20 mouse cellular contexts compared by ENCODE assay signal in genomic region chr7:27478561-27478960, GRCm38 (mm10). TPM values are rescaled to one million over a fixed set of nuclear protein-coding genes. Genes with fewer than 3 reads are reported as not detected.
A peak's percentile ranks its signal among the peaks of the same experiment; 100 is the strongest.
DNase-seq lines count a peak whose midpoint lies in the region; ATAC-seq and TF ChIP-seq lines count a peak whose summit lies in the region.
"Had no signal": no experiment of that assay in that cellular context is flagged by ENCODE, and none has a peak within 500 bp of the region (broad histone marks: within the 10 kb centered on the region; RNA-seq: fewer than 3 reads in every experiment).

No protein-coding gene starts in this region.

- intact Hi-C loops in left cerebral cortex, postnatal 14 days (cut with DNase I): no loop called here

- 71% methylated on average over 7 of the region's 7 CpGs for WGBS in kidney, postnatal 0 days
- WGBS in small intestine, adult 2 months: 44% methylated on average over 7 of the region's 7 CpGs

- no peak for ATAC-seq in kidney, postnatal 0 days (replicated peaks; ENCODE audit: low FRiP score, low read depth)

- no peak for TF ChIP-seq POLR2A in small intestine, adult 2 months (IDR thresholded peaks at IDR 0.05; ENCODE audit: low read depth, low read length)

- H3K27ac ChIP-seq in kidney, postnatal 0 days: peak overlapping the region; percentile 42; the same call in 1 of the 2 replicates
- peak overlapping the region; percentile 27; the same call in 1 of the 2 replicates for H3K27ac ChIP-seq in small intestine, adult 2 months (ENCODE audit: insufficient read depth, low read depth, low read length)
- H3K27ac ChIP-seq: embryonic facial prominence, embryonic 15.5 days; forebrain, embryonic 10.5 days; heart, adult 2 months; hindbrain, embryonic 13.5 days; midbrain, embryonic 10.5 days had no signal

- no peaks in the 10 kb centered on the region for H3K9me3 ChIP-seq in kidney, postnatal 0 days (replicated peaks; ENCODE audit: low read length)
- H3K9me3 ChIP-seq: embryonic facial prominence, embryonic 15.5 days; forebrain, embryonic 10.5 days; hindbrain, embryonic 13.5 days; midbrain, embryonic 10.5 days had no signal

- no peak overlapping the region for H3K4me2 ChIP-seq in kidney, postnatal 0 days (ENCODE audit: low read length)
- H3K4me2 ChIP-seq: embryonic facial prominence, embryonic 15.5 days; hindbrain, embryonic 13.5 days had no signal

- TF ChIP-seq CTCF in kidney, postnatal 0 days (IDR thresholded peaks at IDR 0.05; ENCODE audit: low read depth): no peak
- TF ChIP-seq CTCF in small intestine, adult 2 months (IDR thresholded peaks at IDR 0.05; ENCODE audit: extremely low read depth, insufficient read length, insufficient replicate concordance, low read depth, low read length): no peak; the same call in 1 of the 2 replicates

- peaks cover 5% of the 10 kb centered on the region; the same call in 1 of the 2 replicates for H3K36me3 ChIP-seq in kidney, postnatal 0 days (ENCODE audit: insufficient read depth, low read length)
- H3K36me3 ChIP-seq in small intestine, adult 2 months (ENCODE audit: control insufficient read depth, insufficient read depth, low read length): peaks cover 9% of the 10 kb centered on the region

- H3K4me3 ChIP-seq in kidney, postnatal 0 days (replicated peaks; ENCODE audit: low read depth, low read length): no peak overlapping the region
- H3K4me3 ChIP-seq in small intestine, adult 2 months (ENCODE audit: low read depth, low read length): no peak overlapping the region
- H3K4me3 ChIP-seq: embryonic facial prominence, embryonic 15.5 days; forebrain, embryonic 10.5 days; heart, adult 2 months; hindbrain, embryonic 13.5 days; midbrain, embryonic 10.5 days had no signal

- DNase-seq in kidney, postnatal 0 days (ENCODE audit: low spot score): no peak
- DNase-seq in kidney, adult 18-20 months: no peak
- DNase-seq in CD4-positive helper T cell, adult 2 months (ENCODE audit: low read depth, low spot score): peak; percentile 35
- DNase-seq in liver: peak; percentile 48
- DNase-seq in left cerebral cortex, postnatal 14 days (ENCODE audit: low spot score in 2 of 2): no peak
- no peak for DNase-seq in adrenal gland, postnatal 10 days
- no peak for DNase-seq in adrenal gland, adult (ENCODE audit: inconsistent age in 2 of 2, low spot score in 1 of 2)
- DNase-seq: cerebellum, postnatal 10 days; gastrocnemius, postnatal 10 days; heart, adult 2 months; kidney, adult 11 months; left cerebral cortex, postnatal 4 days; lung, postnatal 36 days; right cerebral cortex, postnatal 25 days; thymus, adult 18-20 months had no signal

- H3K9ac ChIP-seq in kidney, postnatal 0 days (ENCODE audit: low read depth, low read length): no peak overlapping the region
- H3K9ac ChIP-seq: embryonic facial prominence, embryonic 15.5 days; hindbrain, embryonic 13.5 days had no signal

- H3K4me1 ChIP-seq in kidney, postnatal 0 days (replicated peaks; ENCODE audit: insufficient read depth, low read length): peaks cover 6% of the 10 kb centered on the region
- peaks cover 21% of the 10 kb centered on the region for H3K4me1 ChIP-seq in small intestine, adult 2 months (ENCODE audit: control insufficient read depth, insufficient read depth, insufficient read length, low read length)

- H3K27me3 ChIP-seq in kidney, postnatal 0 days (ENCODE audit: insufficient read depth, low read length): no peaks in the 10 kb centered on the region
- no peaks in the 10 kb centered on the region for H3K27me3 ChIP-seq in small intestine, adult 2 months (ENCODE audit: control insufficient read depth, insufficient read depth, low read length)
- H3K27me3 ChIP-seq: embryonic facial prominence, embryonic 15.5 days; hindbrain, embryonic 13.5 days had no signal

RNA-seq across cellular contexts. Expression of gene Sertad3, which starts 5.0 kb away (rescaled TPM):
- 24.0 and 25.3 TPM in 2 replicates for polyA plus RNA-seq in kidney, postnatal 0 days (2015; fragmentation: Nextera tagmentation; extraction: Ambion mirVana)
- polyA plus RNA-seq in small intestine, adult 2 months (2012; rRNA removed): 5.3 and 12.8 TPM in 2 replicates
- 1 to 10 TPM; 3.0 to 3.1 TPM for total RNA-seq in left cerebral cortex, postnatal 14 days (2021)
- 10 to 100 TPM; 13.5 to 15.6 TPM for total RNA-seq in adrenal gland, postnatal 10 days (2021)

RNA-seq across cellular contexts. Expression of gene Sertad1, which starts 8.1 kb away (rescaled TPM):
- polyA plus RNA-seq in kidney, postnatal 0 days (2015; fragmentation: Nextera tagmentation; extraction: Ambion mirVana): 41.6 and 44.3 TPM in 2 replicates
- 47.2 and 156 TPM in 2 replicates for polyA plus RNA-seq in small intestine, adult 2 months (2012; rRNA removed)
- total RNA-seq in left cerebral cortex, postnatal 14 days (2021): 10 to 100 TPM in 1 of 2 experiments, 1 to 10 TPM in 1; 8.7 to 12.9 TPM
- 10 to 100 TPM; 19.0 to 27.9 TPM for total RNA-seq in adrenal gland, postnatal 10 days (2021)

RNA-seq across cellular contexts. Expression of gene Prx, which starts 20.6 kb away (rescaled TPM):
- polyA plus RNA-seq in kidney, postnatal 0 days (2015; fragmentation: Nextera tagmentation; extraction: Ambion mirVana): 4.1 and 4.7 TPM in 2 replicates
- polyA plus RNA-seq in small intestine, adult 2 months (2012; rRNA removed): 0.37 and 0.68 TPM in 2 replicates
- under 1 TPM; 0.57 to 0.66 TPM for total RNA-seq in left cerebral cortex, postnatal 14 days (2021)
- total RNA-seq in adrenal gland, postnatal 10 days (2021): 1 to 10 TPM; 3.3 to 5.1 TPM

RNA-seq across cellular contexts. Expression of gene Blvrb, which starts 30.8 kb away (rescaled TPM):
- 33.4 and 40.1 TPM in 2 replicates for polyA plus RNA-seq in kidney, postnatal 0 days (2015; fragmentation: Nextera tagmentation; extraction: Ambion mirVana)
- polyA plus RNA-seq in small intestine, adult 2 months (2012; rRNA removed): 79.1 and 142 TPM in 2 replicates
- total RNA-seq in left cerebral cortex, postnatal 14 days (2021): 10 to 100 TPM; 11.7 to 13.0 TPM
- total RNA-seq in adrenal gland, postnatal 10 days (2021): 10 to 100 TPM; 83.4 TPM

RNA-seq across cellular contexts. Expression of gene Sptbn4, which starts 31.1 kb away (rescaled TPM):
- polyA plus RNA-seq in kidney, postnatal 0 days (2015; fragmentation: Nextera tagmentation; extraction: Ambion mirVana): 0.17 and 0.28 TPM in 2 replicates
- polyA plus RNA-seq in small intestine, adult 2 months (2012; rRNA removed): 0.19 and 0.28 TPM in 2 replicates
- 100 to 1,000 TPM; 128 to 132 TPM for total RNA-seq in left cerebral cortex, postnatal 14 days (2021)
- under 1 TPM; 0.70 to 0.81 TPM for total RNA-seq in adrenal gland, postnatal 10 days (2021)

Comparison
In these comparisons a context has a peak if more than half of its experiments do, and no peak if none do; other contexts are left out.
1. DNase-seq: peak in CD4-positive helper T cell, adult 2 months (single experiment) and liver (single experiment); none in kidney, postnatal 0 days (single experiment), kidney, adult 18-20 months (single experiment), left cerebral cortex, postnatal 14 days (0 of 2), adrenal gland, postnatal 10 days (single experiment) and adrenal gland, adult (0 of 2).